Comparison of ENCODE assay signal across 8 mouse cellular contexts in genomic region chr11:114795848-114796322, GRCm38 (mm10). TPM values are rescaled to one million over a fixed set of nuclear protein-coding genes. Genes with fewer than 3 reads are reported as not detected.
DNase-seq lines count a peak whose midpoint lies in the region; ATAC-seq and TF ChIP-seq lines count a peak whose summit lies in the region.

Gene Btbd17, minus strand, starts transcription at chr11:114795945.

- POLR2A ChIA-PET in Patski (lab: Charles Lee) = interaction anchor here (1.1 kb wide), 1 partner anchor 15 kb away, joined by 3 read pairs; no protein-coding TSS in a partner anchor

- no peak for TF ChIP-seq CTCF in Patski (IDR thresholded peaks at IDR 0.05)

- H3K36me3 ChIP-seq in forebrain, embryonic 10.5 days (replicated peaks) = no peaks in the 10 kb centered on the region
- no peaks in the 10 kb centered on the region for H3K36me3 ChIP-seq in midbrain, embryonic 15.5 days (replicated peaks)

- peak within 1 kb of the TSS; percentile 58 for H3K4me3 ChIP-seq in forebrain, embryonic 10.5 days
- peak within 1 kb of the TSS; percentile 35 for H3K4me3 ChIP-seq in midbrain, embryonic 15.5 days

- peaks cover 30% of the 10 kb centered on the region for H3K27me3 ChIP-seq in Patski
- H3K27me3 ChIP-seq in forebrain, embryonic 10.5 days (ENCODE audit: poor library complexity, severe bottlenecking) = peaks cover 37% of the 10 kb centered on the region
- no peaks in the 10 kb centered on the region for H3K27me3 ChIP-seq in midbrain, embryonic 15.5 days (replicated peaks)

- ATAC-seq in cerebellum, adult (ENCODE audit: insufficient number of reproducible peaks, low FRiP score, low TSS enrichment) = peak; percentile 23
- ATAC-seq in Patski = peak; percentile 3
- peak; percentile 80 for ATAC-seq in midbrain, embryonic 15.5 days (replicated peaks)
- no peak for ATAC-seq in megakaryocyte-erythroid progenitor cell, adult 5-6 weeks (replicated peaks; ENCODE audit: low FRiP score, low TSS enrichment, poor library complexity, severe bottlenecking)

- in situ Hi-C loops in Patski (cut with MboI; ENCODE audit: low pct_unique_long_range_greater_than_20kb) = loop anchor here (5.0 to 25.0 kb wide), 3 partner anchors 49 to 266 kb away; partner anchors contain the start of gene Cd300e

- H3K27ac ChIP-seq in forebrain, embryonic 10.5 days = peak within 1 kb of the TSS; percentile 95
- H3K27ac ChIP-seq in midbrain, embryonic 15.5 days = peak within 1 kb of the TSS; percentile 90

- H3K4me1 ChIP-seq in forebrain, embryonic 10.5 days = peaks cover 70% of the 10 kb centered on the region
- peaks cover 53% of the 10 kb centered on the region for H3K4me1 ChIP-seq in midbrain, embryonic 15.5 days

- H3K9ac ChIP-seq in midbrain, embryonic 15.5 days = peak within 1 kb of the TSS; percentile 40; the same call in 1 of the 2 replicates

- H3K4me2 ChIP-seq in midbrain, embryonic 15.5 days = peak within 1 kb of the TSS; percentile 72

- 4% methylated on average over 4 of the region's 4 CpGs for WGBS in forebrain, embryonic 10.5 days
- WGBS in midbrain, embryonic 15.5 days = under 1% methylated on average over 4 of the region's 4 CpGs

- no peak for DNase-seq in cerebellum, adult 8-10 months
- DNase-seq in Patski (ENCODE audit: low read depth, low spot score) = no peak
- peak; percentile 88 for DNase-seq in forebrain, embryonic 10.5 days (ENCODE audit: extremely low spot score, low spot score)
- DNase-seq in layer of hippocampus, postnatal 10 days (ENCODE audit: low spot score in 2 of 2) = peak; percentile 81 to 84
- DNase-seq in urinary bladder, adult 2 months (ENCODE audit: low spot score) = no peak

- CTCF ChIA-PET in Patski (lab: Charles Lee) = interaction anchor here (0.8 to 4.4 kb wide), 4 partner anchors 25 to 127 kb away, joined by 3 to 17 read pairs (median 3); no protein-coding TSS in a partner anchor

- H3K9me3 ChIP-seq in forebrain, embryonic 10.5 days = no peaks in the 10 kb centered on the region
- no peaks in the 10 kb centered on the region for H3K9me3 ChIP-seq in midbrain, embryonic 15.5 days

RNA-seq across cellular contexts. Expression of gene Btbd17, which starts in this region (rescaled TPM):
- 0.45 TPM for polyA plus RNA-seq in Patski (2021)
- 20.7 and 20.8 TPM in 2 replicates for polyA plus RNA-seq in forebrain, embryonic 10.5 days (2016; fragmentation: Nextera tagmentation; extraction: Ambion mirVana)
- 10 to 100 TPM; 30.4 to 32.9 TPM for total RNA-seq in layer of hippocampus, postnatal 10 days (2021)
- polyA plus RNA-seq in midbrain, embryonic 15.5 days (2015; fragmentation: Nextera tagmentation; extraction: Ambion mirVana) = 21.4 and 28.4 TPM in 2 replicates
- not detected in 2 replicates for total RNA-seq in megakaryocyte-erythroid progenitor cell, adult 5-6 weeks (2014; fragmentation: Nextera tagmentation)
- not detected in 2 replicates for total RNA-seq in megakaryocyte-erythroid progenitor cell, adult 5-6 weeks (2017)
- 0.15 and 0.22 TPM in 2 replicates for polyA plus RNA-seq in urinary bladder, adult 2 months (2012; rRNA removed)

Comparison
In these comparisons a context has a peak if more than half of its experiments do, and no peak if none do; other contexts are left out.
1. RNA of gene Btbd17 (total RNA-seq): 30.4 to 32.9 TPM in layer of hippocampus, postnatal 10 days; not detected in megakaryocyte-erythroid progenitor cell, adult 5-6 weeks; every median in the first group is over 10 times any median in the second.
2. RNA of gene Btbd17 (polyA plus RNA-seq): 21.4 to 28.4 TPM in midbrain, embryonic 15.5 days and 20.7 to 20.8 TPM in forebrain, embryonic 10.5 days; 0.45 TPM in Patski (single experiment) and 0.15 to 0.22 TPM in urinary bladder, adult 2 months; every median in the first group is over 10 times any median in the second.
3. Peak in ATAC-seq in Patski; RNA of the gene not detected or under 1 TPM.
4. DNase-seq: peak in forebrain, embryonic 10.5 days (single experiment) and layer of hippocampus, postnatal 10 days (2 of 2); none in cerebellum, adult 8-10 months (single experiment), Patski (single experiment) and urinary bladder, adult 2 months (single experiment).